Mouse (Mus musculus): ENCODE measurements at regions not wholly inside any gene's neighbourhood (a gene's known extent, or its start where the extent isn't known, plus 50 kb on each side); places are given as distances from the start of the nearest gene placed in this dataset.

GRCm38 (mm10) chr5:41206462-41206861 lies 501.5 kb downstream of the Rab28 start:
- in situ Hi-C loops (cut with MboI), result no loop called here

DNA sequence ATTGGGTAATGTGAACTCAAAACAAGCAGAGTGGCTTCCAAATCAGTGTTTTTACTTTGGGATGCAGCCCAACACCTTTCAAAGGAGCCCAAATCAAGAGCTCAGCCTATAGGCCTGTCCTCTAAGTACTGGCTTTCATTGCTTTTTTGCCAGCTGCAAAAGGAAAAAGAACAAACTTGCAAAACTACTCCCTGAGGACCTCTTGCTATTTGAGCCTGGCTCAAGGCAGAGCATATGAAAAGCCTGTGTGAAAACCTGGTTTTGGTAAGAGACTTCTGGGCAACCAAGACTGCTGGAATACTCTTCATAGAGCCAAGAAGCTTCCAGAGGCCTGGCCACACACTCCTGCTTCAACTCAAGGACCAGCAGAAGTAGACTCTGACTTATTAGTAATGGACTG lies 503.5 kb downstream of the Rab28 start:
- in situ Hi-C loops (cut with MboI), result no loop called here

DNA sequence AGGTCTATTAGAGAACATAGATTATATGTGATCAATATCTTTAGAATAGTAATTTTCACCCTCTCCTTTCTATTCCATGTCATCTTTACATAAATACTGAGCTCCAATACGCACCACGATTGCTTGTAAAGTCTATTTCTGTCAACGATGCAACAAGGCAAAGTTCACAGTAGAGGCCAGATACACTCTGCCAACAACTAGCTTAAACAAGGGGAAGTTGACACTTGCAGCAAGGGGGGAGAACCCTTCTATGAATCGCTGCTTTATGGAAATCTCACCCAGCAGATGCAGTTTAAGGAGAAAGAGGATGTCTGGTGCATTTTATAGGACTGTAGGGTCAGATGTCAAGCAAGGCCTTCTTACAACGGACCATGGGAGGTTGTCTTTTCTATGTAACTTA lies 520.8 kb downstream of the Rab28 start:
- in situ Hi-C loops (cut with MboI), result no loop called here

- in situ Hi-C loops (cut with MboI), result no loop called here
Measured at GRCm38 (mm10) chr5:41177220-41177619, 530.7 kb downstream of the Rab28 start.

DNA sequence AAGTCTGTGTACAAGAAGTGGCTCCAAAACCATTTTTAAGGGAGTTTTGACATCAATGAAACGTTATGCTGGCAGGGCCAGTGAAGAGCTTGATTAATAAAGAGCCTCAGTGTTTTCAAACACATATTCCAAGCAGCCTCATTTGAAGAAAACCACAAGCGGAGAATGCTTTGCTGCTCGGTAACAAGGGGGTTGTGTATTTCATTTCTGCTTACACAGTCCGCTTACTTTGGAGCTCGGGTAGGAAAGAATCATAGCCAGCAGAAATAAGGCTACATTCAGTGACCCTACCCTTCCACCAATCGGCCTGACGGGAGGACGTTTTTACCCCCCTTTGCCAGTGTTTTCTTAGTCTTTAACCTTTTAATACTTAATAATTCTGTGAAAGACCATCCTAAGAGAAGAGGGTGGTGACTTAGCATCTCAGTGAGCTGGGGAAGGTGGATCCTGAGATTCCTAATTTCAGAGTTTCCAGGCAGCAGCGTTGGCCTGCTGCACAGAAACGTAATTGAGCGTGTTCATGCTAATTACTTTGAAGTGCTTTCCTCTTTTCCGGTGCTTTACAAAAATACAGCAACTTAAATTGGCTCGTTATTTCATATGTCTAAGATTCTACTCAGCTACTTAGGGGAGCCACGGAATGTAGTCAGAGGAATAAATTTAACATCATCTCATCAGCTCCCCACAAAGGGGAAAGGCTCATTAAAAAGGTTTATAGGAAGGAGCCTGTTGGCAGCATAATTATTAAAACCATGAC lies 541.9 kb downstream of the Rab28 start:
- in situ Hi-C loops (cut with MboI), result no loop called here

DNA sequence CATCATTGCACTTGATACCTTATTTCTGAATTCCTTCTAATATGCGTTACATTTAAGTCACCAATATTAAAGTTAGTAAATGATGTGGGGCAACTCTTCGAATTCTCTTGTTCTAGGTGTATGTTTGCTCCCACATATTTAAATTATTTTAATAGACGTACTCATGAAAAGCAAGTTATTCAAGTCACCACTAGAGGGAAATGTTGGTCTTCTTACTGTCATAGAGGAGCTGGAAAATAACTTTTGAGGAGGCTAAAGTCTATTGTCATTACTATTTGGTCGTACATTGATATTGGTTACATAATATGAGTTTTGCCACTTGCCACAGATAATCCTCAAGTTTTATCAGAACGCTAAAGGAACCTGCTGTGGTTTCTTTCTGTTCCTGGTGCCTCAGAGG lies 582.9 kb downstream of the Rab28 start:
- in situ Hi-C loops (cut with MboI), result no loop called here

DNA sequence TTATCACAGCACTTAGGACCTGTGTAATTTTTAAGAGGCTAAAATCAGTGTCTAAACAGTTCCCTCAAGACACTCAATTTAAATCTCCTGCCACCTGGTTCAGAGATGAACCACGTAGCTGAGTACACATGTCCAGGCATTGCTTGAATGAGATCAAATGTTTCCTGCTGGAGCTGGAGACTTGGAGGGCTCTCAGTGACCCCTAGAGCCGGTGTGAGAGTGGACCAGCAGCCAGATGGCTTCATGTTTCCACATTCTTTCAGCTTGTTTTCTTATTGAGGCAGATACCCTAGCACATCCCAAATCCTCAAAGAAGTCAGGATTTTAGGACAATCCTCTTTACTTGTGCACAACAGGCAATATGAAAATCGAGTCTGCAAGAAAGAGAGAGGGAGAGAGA lies 590.3 kb downstream of the Rab28 start:
- in situ Hi-C loops (cut with MboI), result no loop called here

DNA sequence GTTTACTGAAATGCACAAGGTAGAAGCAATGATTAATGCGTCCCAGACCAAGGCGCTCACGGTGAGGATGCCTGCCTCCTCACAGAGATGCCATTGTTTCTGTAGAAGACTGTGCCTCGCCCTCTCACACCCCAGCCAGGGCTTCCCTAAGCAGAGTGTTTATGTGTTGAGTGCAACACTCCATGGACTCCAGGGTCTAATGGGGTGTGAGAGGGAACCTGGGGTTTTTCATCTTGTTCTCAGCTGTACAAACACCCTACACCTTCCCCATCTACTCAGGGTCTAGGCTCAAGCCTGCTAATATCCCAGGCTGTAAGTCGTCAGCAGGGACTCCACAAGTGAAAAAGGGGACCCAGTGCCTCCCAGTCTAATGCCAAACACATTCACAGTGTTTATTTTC lies 620.2 kb downstream of the Rab28 start:
- in situ Hi-C loops (cut with MboI), result no loop called here

GRCm38 (mm10) chr5:41076412-41076811 lies 631.5 kb downstream of the Rab28 start:
- in situ Hi-C loops (cut with MboI), result no loop called here

- in situ Hi-C loops (cut with MboI), result loop anchor here (25.0 kb wide), 1 partner anchor 701 kb away; the partner anchor contains the start of gene Nkx3-2
Measured at GRCm38 (mm10) chr5:41061646-41062045, 646.3 kb downstream of the Rab28 start.

DNA sequence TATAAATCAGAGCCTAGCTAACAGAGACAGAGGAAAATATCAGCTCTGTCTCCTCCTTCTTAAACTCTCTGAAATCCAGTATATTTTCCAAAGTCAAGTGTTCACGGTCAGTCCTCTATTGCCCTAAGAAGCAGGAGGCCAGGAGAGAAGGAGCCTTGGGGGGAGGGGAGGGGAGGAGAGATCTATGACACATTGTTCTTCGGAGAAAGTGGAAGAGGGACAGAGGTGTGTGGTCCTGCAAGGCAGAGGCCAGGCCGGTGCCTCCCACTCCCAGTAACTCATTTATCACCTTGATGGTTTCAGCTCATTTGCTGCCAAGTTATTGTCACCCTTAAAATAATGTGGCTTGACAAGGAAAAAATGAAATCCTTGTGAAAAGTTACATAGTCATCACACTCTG lies 646.7 kb downstream of the Rab28 start:
- in situ Hi-C loops (cut with MboI), result loop anchor here (25.0 kb wide), 1 partner anchor 701 kb away; the partner anchor contains the start of gene Nkx3-2

DNA sequence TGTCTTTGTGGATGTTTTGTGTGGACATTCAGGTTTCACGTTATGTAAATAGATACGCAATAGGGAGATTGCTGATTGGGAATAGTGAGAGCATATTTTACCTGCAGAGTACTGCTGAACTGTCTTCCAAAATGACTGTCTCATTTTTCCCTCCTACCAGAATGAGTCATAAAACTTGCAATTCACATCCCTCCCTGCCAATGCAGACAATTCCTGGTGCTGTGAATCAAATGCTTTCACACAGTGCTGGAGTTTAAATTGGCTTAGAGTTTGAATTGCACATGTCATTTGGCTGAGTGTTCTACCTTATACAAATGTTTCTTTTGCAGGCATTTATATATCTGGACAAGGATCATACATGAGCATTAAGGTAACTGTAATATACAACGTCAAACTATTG lies 649.9 kb downstream of the Rab28 start:
- in situ Hi-C loops (cut with MboI), result loop anchor here (25.0 kb wide), 1 partner anchor 704 kb away; the partner anchor contains the start of gene Nkx3-2

- in situ Hi-C loops (cut with MboI), result loop anchor here (25.0 kb wide), 1 partner anchor 710 kb away; the partner anchor contains the start of gene Nkx3-2
Measured at GRCm38 (mm10) chr5:41051948-41052347, 656.0 kb downstream of the Rab28 start.

DNA sequence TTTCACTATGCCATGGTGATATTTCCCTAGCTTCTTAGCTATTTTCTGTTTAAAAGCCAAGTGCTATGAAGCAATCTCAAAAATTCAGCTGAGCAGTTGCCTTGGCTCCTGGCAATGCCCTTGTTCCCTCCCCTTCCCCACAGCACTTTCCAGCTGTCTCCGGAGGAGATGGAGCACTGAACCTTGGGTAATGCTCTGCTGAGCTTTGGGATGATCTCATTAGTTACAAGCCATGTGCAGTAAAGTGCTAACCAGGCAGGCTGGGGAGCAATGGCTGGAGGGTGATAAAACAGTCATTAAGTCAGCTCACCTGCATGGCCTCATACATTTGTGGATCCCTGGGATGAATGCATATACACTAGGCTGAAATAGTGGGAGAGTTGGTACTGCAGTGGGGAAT lies 659.4 kb downstream of the Rab28 start:
- in situ Hi-C loops (cut with MboI), result no loop called here

DNA sequence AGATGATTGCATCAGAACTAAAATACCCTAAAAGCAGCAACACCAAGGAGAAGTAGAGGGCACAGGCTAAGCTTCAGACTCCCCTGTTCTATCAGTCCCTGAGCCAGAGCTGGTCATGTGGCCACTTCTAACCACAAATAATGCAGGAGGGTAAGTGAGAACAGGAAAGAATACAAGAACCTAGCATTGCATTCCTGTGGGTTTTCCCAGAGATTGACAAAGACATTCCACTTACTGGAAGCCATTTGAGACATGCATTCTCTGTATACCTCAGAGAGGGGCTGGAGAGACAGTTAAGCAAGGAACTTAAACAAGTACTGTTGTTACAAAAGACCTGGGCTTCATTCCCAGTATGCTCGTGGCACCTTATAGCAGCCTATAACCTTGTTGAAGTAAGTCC lies 662.7 kb downstream of the Rab28 start:
- in situ Hi-C loops (cut with MboI), result no loop called here

- in situ Hi-C loops (cut with MboI), result no loop called here
Measured at GRCm38 (mm10) chr5:41044465-41044864, 663.5 kb downstream of the Rab28 start.

DNA sequence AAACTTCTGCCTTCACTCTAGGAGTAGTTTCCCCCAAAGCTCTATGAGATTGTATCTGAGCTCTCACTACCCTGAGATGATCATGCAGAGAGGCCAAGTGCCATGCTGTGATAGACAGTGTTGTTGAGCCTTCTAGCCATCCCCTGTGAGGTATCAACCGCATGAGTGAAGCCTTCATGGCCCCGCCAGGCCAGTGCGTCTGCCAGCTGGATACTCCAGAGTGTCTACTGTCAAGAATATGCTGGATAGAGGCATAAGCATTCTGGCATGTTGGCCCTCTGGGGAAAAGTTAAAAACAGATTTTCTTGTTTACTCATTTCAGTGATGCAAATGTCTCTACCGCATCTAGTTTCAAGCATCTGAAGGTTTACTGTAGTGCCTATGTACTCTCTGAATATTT lies 669.2 kb downstream of the Rab28 start:
- in situ Hi-C loops (cut with MboI), result no loop called here

- in situ Hi-C loops (cut with MboI), result no loop called here
Measured at GRCm38 (mm10) chr5:41006692-41007091, 701.3 kb downstream of the Rab28 start.

DNA sequence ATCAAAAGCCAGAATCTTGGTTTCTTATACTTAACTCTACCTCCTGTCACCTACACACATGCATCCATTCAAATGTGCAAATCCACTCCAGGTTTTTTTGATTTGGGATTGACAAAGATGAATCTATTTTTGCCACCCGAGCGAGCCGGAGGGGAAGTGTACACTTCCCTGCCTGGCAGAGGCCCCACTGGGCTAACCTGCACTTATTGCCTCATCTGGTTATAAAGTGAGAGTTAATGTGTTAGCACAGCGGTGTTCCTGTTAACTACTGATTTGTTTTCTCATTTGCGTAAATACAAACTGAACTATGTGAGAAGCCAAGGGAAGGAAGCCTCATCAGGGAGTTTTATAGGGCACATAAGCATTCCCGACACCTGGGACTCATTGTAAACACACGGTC lies 721.4 kb downstream of the Rab28 start:
- in situ Hi-C loops (cut with MboI), result no loop called here

DNA sequence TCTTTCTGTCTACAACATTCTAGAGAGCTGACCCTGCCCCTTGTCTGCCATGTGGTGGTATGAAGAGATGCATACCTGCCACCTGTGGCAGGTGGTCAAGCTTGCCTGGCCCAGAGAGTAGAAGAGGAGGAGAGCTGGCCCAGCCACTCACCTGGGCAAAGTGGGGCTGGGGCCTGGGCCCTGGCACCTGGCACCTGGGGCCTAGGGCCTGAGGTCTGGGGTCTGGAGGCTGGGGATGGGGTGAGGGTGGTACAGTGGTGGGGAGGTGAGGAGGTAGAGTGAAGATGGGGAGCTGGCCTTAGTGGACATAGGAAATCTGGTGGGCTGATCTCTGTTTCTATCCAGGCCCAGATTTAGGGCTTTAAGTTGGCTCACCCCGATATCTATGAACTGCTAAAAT lies 733.1 kb downstream of the Rab28 start:
- in situ Hi-C loops (cut with MboI), result no loop called here

GRCm38 (mm10) chr5:40952901-40953595 lies 754.9 kb downstream of the Rab28 start:
- in situ Hi-C loops (cut with MboI), result no loop called here

GRCm38 (mm10) chr5:40929127-40929526 lies 778.8 kb downstream of the Rab28 start:
- in situ Hi-C loops (cut with MboI), result no loop called here

- in situ Hi-C loops (cut with MboI), result no loop called here
Measured at GRCm38 (mm10) chr5:40920920-40921319, 787.0 kb downstream of the Rab28 start.
